Comparison of ENCODE assay signal across 8 mouse cellular contexts in genomic region chr2:70823926-70824800, GRCm38 (mm10). TPM values are rescaled to one million over a fixed set of nuclear protein-coding genes. Genes with fewer than 3 reads are reported as not detected.
DNase-seq lines count a peak whose midpoint lies in the region; ATAC-seq and TF ChIP-seq lines count a peak whose summit lies in the region.

No protein-coding gene starts in this region.

- TF ChIP-seq RAD21 in CH12.LX (IDR thresholded peaks at IDR 0.05; ENCODE audit: low read depth, low read length) = peak; percentile 70

- dilution Hi-C loops in CH12.LX (cut with MboI; ENCODE audit: extremely low pct_ligation_motif_present, extremely low pct_unique_long_range_greater_than_20kb, low sequenced_read_pairs) = no loop called here

- TF ChIP-seq POLR2A in heart, adult 2 months (IDR thresholded peaks at IDR 0.05; ENCODE audit: insufficient read depth, low read depth, low read length) = no peak
- TF ChIP-seq POLR2A in CH12.LX (IDR thresholded peaks at IDR 0.05; ENCODE audit: low read depth, low read length) = no peak

- peak overlapping the region; percentile 94 for H3K27ac ChIP-seq in heart, adult 2 months
- peak overlapping the region; percentile 84 for H3K27ac ChIP-seq in CH12.LX (ENCODE audit: insufficient read depth, low read depth)
- peak overlapping the region; percentile 99 for H3K27ac ChIP-seq in hindbrain, embryonic 12.5 days
- peak overlapping the region; percentile 100 for H3K27ac ChIP-seq in liver, embryonic 13.5 days
- H3K27ac ChIP-seq in neural tube, embryonic 14.5 days (ENCODE audit: low read depth, low read length) = peak overlapping the region; percentile 99

- H3K79me2 ChIP-seq in heart, adult 2 months (replicated peaks; ENCODE audit: control insufficient read depth, insufficient read depth, low read length) = no peaks in the 10 kb centered on the region; the same call in 1 of the 2 replicates
- peaks cover 43% of the 10 kb centered on the region for H3K79me2 ChIP-seq in CH12.LX (replicated peaks; ENCODE audit: control insufficient read depth, extremely low read depth, insufficient read depth, poor library complexity, severe bottlenecking)

- ATAC-seq in hindbrain, embryonic 12.5 days (ENCODE audit: low FRiP score) = no peak
- ATAC-seq in liver, embryonic 13.5 days (ENCODE audit: low read depth) = no peak
- no peak for ATAC-seq in neural tube, embryonic 14.5 days (ENCODE audit: low read depth)

- H3K27me3 ChIP-seq in heart, adult 2 months (ENCODE audit: control insufficient read depth, insufficient read depth, low read length) = no peaks in the 10 kb centered on the region
- H3K27me3 ChIP-seq in CH12.LX (replicated peaks) = no peaks in the 10 kb centered on the region
- H3K27me3 ChIP-seq in hindbrain, embryonic 12.5 days = no peaks in the 10 kb centered on the region
- H3K27me3 ChIP-seq in liver, embryonic 13.5 days = no peaks in the 10 kb centered on the region
- H3K27me3 ChIP-seq in neural tube, embryonic 14.5 days (ENCODE audit: control insufficient read depth, insufficient read depth, low read length) = no peaks in the 10 kb centered on the region

- in situ Hi-C loops in CH12.LX (cut with MboI; ENCODE audit: low pct_ligation_motif_present, low pct_unique_long_range_greater_than_20kb, low sequenced_read_pairs) = loop anchor here (25.0 kb wide), 1 partner anchor 112 kb away; no protein-coding TSS in a partner anchor

- intact Hi-C loops in heart, adult 2 months (cut with DNase I) = loop anchor here (1.0 to 10.0 kb wide), 4 partner anchors 45 to 561 kb away; partner anchors contain the start of gene Hat1
- intact Hi-C loops in heart, postnatal 36 days (cut with DNase I) = loop anchor here (1.0 to 10.0 kb wide), 3 partner anchors 45 to 541 kb away; partner anchors contain the start of gene Slc25a12

- H3K4me1 ChIP-seq in heart, adult 2 months (ENCODE audit: control insufficient read depth, insufficient read depth, low read length) = peaks cover 1% of the 10 kb centered on the region
- H3K4me1 ChIP-seq in CH12.LX (ENCODE audit: control insufficient read depth in 1 of 2, insufficient read depth in 2 of 2) = peaks cover 2 to 20% of the 10 kb centered on the region in 2 experiments; a peak in 2 of 4 replicates
- H3K4me1 ChIP-seq in hindbrain, embryonic 12.5 days = peaks cover 8% of the 10 kb centered on the region
- peaks cover 62% of the 10 kb centered on the region for H3K4me1 ChIP-seq in liver, embryonic 13.5 days (replicated peaks)
- peaks cover 6% of the 10 kb centered on the region; the same call in 1 of the 2 replicates for H3K4me1 ChIP-seq in neural tube, embryonic 14.5 days (ENCODE audit: control insufficient read depth, insufficient read depth, low read length)

- TF ChIP-seq CTCF in heart, adult 2 months (IDR thresholded peaks at IDR 0.05) = peak; percentile 74
- peak in 1 of 2 experiments; percentile 75; a peak in 2 of 4 replicates for TF ChIP-seq CTCF in CH12.LX (conservative IDR thresholded peaks at IDR 0.05 in 1 of 2, IDR thresholded peaks at IDR 0.05 in 1 of 2; ENCODE audit: low read depth in 2 of 2, low read length in 2 of 2)

- H3K36me3 ChIP-seq in heart, adult 2 months (ENCODE audit: control insufficient read depth, insufficient read depth, low read length) = peaks cover 3% of the 10 kb centered on the region; the same call in 1 of the 2 replicates
- no peaks in the 10 kb centered on the region for H3K36me3 ChIP-seq in CH12.LX (replicated peaks in 1 of 2; ENCODE audit: control insufficient read depth in 1 of 2, insufficient read depth in 1 of 2, low read length in 1 of 2)
- no peaks in the 10 kb centered on the region for H3K36me3 ChIP-seq in hindbrain, embryonic 12.5 days
- H3K36me3 ChIP-seq in liver, embryonic 13.5 days = peaks cover 2% of the 10 kb centered on the region; the same call in 1 of the 2 replicates
- no peaks in the 10 kb centered on the region for H3K36me3 ChIP-seq in neural tube, embryonic 14.5 days (ENCODE audit: control insufficient read depth, insufficient read depth, low read length)

- no peak for DNase-seq in heart, adult 2 months
- no peak for DNase-seq in heart, postnatal 36 days
- peak; percentile 57 for DNase-seq in CH12.LX (ENCODE audit: extremely low read depth)
- DNase-seq in embryo, embryonic 11 days = peak; percentile 58
- no peak for DNase-seq in liver, embryonic 13.5 days
- no peak for DNase-seq in ovary, postnatal 36 days (ENCODE audit: low spot score)

- TF ChIP-seq EP300 in heart, adult 2 months (IDR thresholded peaks at IDR 0.05; ENCODE audit: insufficient read depth, low read depth, low read length) = no peak
- no peak for TF ChIP-seq EP300 in CH12.LX (IDR thresholded peaks at IDR 0.05; ENCODE audit: low read length)

- H3K4me3 ChIP-seq in heart, adult 2 months = peak overlapping the region; percentile 83
- H3K4me3 ChIP-seq in CH12.LX (replicated peaks in 1 of 3; ENCODE audit: low read depth in 2 of 3, low read length in 2 of 3, poor library complexity in 1 of 3) = peak overlapping the region; percentile 81 to 93 (median 90)
- peak overlapping the region; percentile 95 for H3K4me3 ChIP-seq in hindbrain, embryonic 12.5 days
- peak overlapping the region; percentile 98 for H3K4me3 ChIP-seq in liver, embryonic 13.5 days (replicated peaks)
- H3K4me3 ChIP-seq in neural tube, embryonic 14.5 days (ENCODE audit: low read depth, low read length) = peak overlapping the region; percentile 86

- WGBS in heart, adult 2 months = 2% methylated on average over 27 of the region's 27 CpGs
- under 1% methylated on average over 27 of the region's 27 CpGs for WGBS in hindbrain, embryonic 12.5 days
- 1% methylated on average over 27 of the region's 27 CpGs for WGBS in liver, embryonic 13.5 days (ENCODE audit: insufficient replicate concordance)
- under 1% methylated on average over 27 of the region's 27 CpGs for WGBS in neural tube, embryonic 14.5 days

- peak overlapping the region; percentile 92 for H3K9ac ChIP-seq in heart, adult 2 months (ENCODE audit: low read depth, low read length)
- H3K9ac ChIP-seq in CH12.LX (ENCODE audit: insufficient read depth, low read depth) = peak overlapping the region; percentile 86
- peak overlapping the region; percentile 93 for H3K9ac ChIP-seq in hindbrain, embryonic 12.5 days
- H3K9ac ChIP-seq in liver, embryonic 13.5 days = peak overlapping the region; percentile 99
- H3K9ac ChIP-seq in neural tube, embryonic 14.5 days (replicated peaks; ENCODE audit: low read depth, low read length) = peak overlapping the region; percentile 90

- H3K4me2 ChIP-seq in CH12.LX (ENCODE audit: insufficient read depth, low read depth, poor library complexity, severe bottlenecking) = peak overlapping the region; percentile 86
- H3K4me2 ChIP-seq in hindbrain, embryonic 12.5 days (replicated peaks) = peak overlapping the region; percentile 68
- H3K4me2 ChIP-seq in liver, embryonic 13.5 days = peak overlapping the region; percentile 66
- H3K4me2 ChIP-seq in neural tube, embryonic 14.5 days (ENCODE audit: low read depth, low read length) = peak overlapping the region; percentile 49

- no peaks in the 10 kb centered on the region for H3K9me3 ChIP-seq in CH12.LX (replicated peaks; ENCODE audit: low read length)
- H3K9me3 ChIP-seq in hindbrain, embryonic 12.5 days (replicated peaks) = no peaks in the 10 kb centered on the region
- H3K9me3 ChIP-seq in liver, embryonic 13.5 days (replicated peaks) = no peaks in the 10 kb centered on the region
- no peaks in the 10 kb centered on the region for H3K9me3 ChIP-seq in neural tube, embryonic 14.5 days (ENCODE audit: control insufficient read depth, low read length)

TF ChIP-seq in CH12.LX, 34 proteins besides CTCF, POLR2A, EP300 and RAD21:
- TF ChIP-seq MAX (IDR thresholded peaks at IDR 0.05; ENCODE audit: low read length) (no peak), TCF12 (IDR thresholded peaks at IDR 0.05; ENCODE audit: low read depth, low read length) (no peak), ZC3H11A (IDR thresholded peaks at IDR 0.05; ENCODE audit: low read depth, low read length) (no peak), MYC (IDR thresholded peaks at IDR 0.05; ENCODE audit: low read depth, low read length) (0 out of 2 replicates have a peak, but pooled peaks have one; percentile 28), ZMIZ1 (IDR thresholded peaks at IDR 0.05; ENCODE audit: low read depth, low read length) (no peak), TBP (conservative IDR thresholded peaks at IDR 0.05; ENCODE audit: low read depth, low read length) (no peak), IRF4 (IDR thresholded peaks at IDR 0.05; ENCODE audit: low read depth, low read length) (0 out of 2 replicates have a peak, but pooled peaks have one; percentile 23), SMC3 (IDR thresholded peaks at IDR 0.05; ENCODE audit: low read depth, low read length) (peak; percentile 69), JUND (conservative IDR thresholded peaks at IDR 0.05; ENCODE audit: low read depth, low read length) (no peak), CHD2 (IDR thresholded peaks at IDR 0.05; ENCODE audit: low read length) (no peak), USF2 (conservative IDR thresholded peaks at IDR 0.05; ENCODE audit: low read depth, low read length) (no peak), MAZ (IDR thresholded peaks at IDR 0.05; ENCODE audit: low read depth, low read length) (0 out of 2 replicates have a peak, but pooled peaks have one; percentile 22), SIN3A (IDR thresholded peaks at IDR 0.05; ENCODE audit: low read length) (peak; percentile 66), POLR2AphosphoS2 (IDR thresholded peaks at IDR 0.05; ENCODE audit: low read depth, low read length) (no peak), ZKSCAN1 (IDR thresholded peaks at IDR 0.05; ENCODE audit: borderline replicate concordance, low read depth, low read length) (no peak), NELFE (IDR thresholded peaks at IDR 0.05; ENCODE audit: low read depth, low read length) (no peak)

RNA-seq across cellular contexts. Expression of gene Tlk1, which starts 1.4 kb away (rescaled TPM):
- total RNA-seq in heart, adult 2 months (2021) = 10 to 100 TPM; 26.0 to 31.3 TPM
- polyA plus RNA-seq in heart, adult 2 months (2012; rRNA removed) = 6.9 and 15.4 TPM in 2 replicates
- 10 to 100 TPM; 33.0 to 33.7 TPM for total RNA-seq in heart, postnatal 36 days (2021)
- total RNA-seq in CH12.LX (2012; rRNA removed) (13.1 and 15.4 TPM in 2 replicates), CH12.LX (2014; rRNA removed) (16.7 and 17.4 TPM in 2 replicates)
- 37.6 and 39.1 TPM in 2 replicates for polyA plus RNA-seq in CH12.LX (2012; ENCODE audit: insufficient read length, low read depth)
- 41.1 and 42.0 TPM in 2 replicates for polyA plus RNA-seq in hindbrain, embryonic 12.5 days (2016; fragmentation: Nextera tagmentation; extraction: Ambion mirVana)
- 28.1 and 29.5 TPM in 2 replicates for polyA plus RNA-seq in liver, embryonic 13.5 days (2015; fragmentation: Nextera tagmentation; extraction: Ambion mirVana)
- polyA plus RNA-seq in neural tube, embryonic 14.5 days (2014; fragmentation: Nextera tagmentation; extraction: Ambion mirVana) = 27.6 and 28.2 TPM in 2 replicates

Comparison
In these comparisons a context has a peak if more than half of its experiments do, and no peak if none do; other contexts are left out.
1. DNase-seq: peak in CH12.LX (single experiment) and embryo, embryonic 11 days (single experiment); none in heart, adult 2 months (0 of 2), heart, postnatal 36 days (0 of 2), liver, embryonic 13.5 days (single experiment) and ovary, postnatal 36 days (single experiment).
2. Peak in every context shown above with its lines, with median percentiles within 50 percentile points of each other: H3K27ac ChIP-seq, H3K4me3 ChIP-seq, H3K9ac ChIP-seq and H3K4me2 ChIP-seq.